Mouse (Mus musculus) heart, postnatal 0 days (tissue): ENCODE measurements at regions not wholly inside any gene's neighbourhood (a gene's known extent, or its start where the extent isn't known, plus 50 kb on each side); places are given as distances from the start of the nearest gene placed in this dataset.

Experiments used
- CTCF ChIP-seq: IDR thresholded peaks from 2 replicates; pipeline ENCODE4 v1.5.1; 2016; ENCODE audit warnings: antibody characterized with exemption, control low read depth, low read depth
- EP300 ChIP-seq: IDR thresholded peaks from 2 replicates; pipeline ENCODE4 v1.6.1; 2016; ENCODE audit warnings: antibody characterized with exemption, low read depth

GRCm38 (mm10) chr4:105417166-105417565 lies 260.0 kb downstream of the Plpp3 start:
- TF ChIP-seq CTCF (no peak), EP300 (no peak)
